Mouse (Mus musculus): ENCODE measurements around the gene Zdhhc15.

- TF ChIP-seq CTCF (IDR thresholded peaks at IDR 0.05; ENCODE audit: borderline replicate concordance, insufficient read depth, low read length) (no peak), POLR2A (IDR thresholded peaks at IDR 0.05; ENCODE audit: low read depth, low read length) (no peak)
These were observed 182.8 kb downstream of the Zdhhc15 start for GRCm38 (mm10) chrX:104488036-104488435.

Measured in embryonic fibroblast, embryonic 13.5 days (primary cell).